Mouse (Mus musculus): ENCODE measurements around the gene Hdgfl2.

Gene Hdgfl2

DNA sequence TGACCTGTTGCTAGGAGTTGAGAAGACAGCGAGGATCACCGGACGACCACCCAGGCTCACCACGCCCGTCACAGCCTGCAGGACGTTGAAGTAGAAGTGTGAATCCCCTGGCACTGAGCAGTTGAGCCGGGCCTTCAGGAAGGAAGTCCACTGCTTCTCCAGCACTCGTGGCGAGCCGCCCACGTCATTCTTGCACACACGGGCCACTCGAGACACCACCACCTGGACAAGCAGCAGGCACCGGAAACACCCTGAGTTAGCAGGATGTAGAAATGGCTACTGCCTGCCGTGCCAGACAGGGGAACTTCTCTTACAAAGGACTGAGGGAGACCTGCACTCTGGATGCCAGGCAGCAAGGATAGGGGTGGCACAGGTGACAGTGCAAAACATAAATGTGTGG lies 48.8 kb downstream of the Hdgfl2 start:
- no peak for DNase-seq (ENCODE audit: low spot score)

DNA sequence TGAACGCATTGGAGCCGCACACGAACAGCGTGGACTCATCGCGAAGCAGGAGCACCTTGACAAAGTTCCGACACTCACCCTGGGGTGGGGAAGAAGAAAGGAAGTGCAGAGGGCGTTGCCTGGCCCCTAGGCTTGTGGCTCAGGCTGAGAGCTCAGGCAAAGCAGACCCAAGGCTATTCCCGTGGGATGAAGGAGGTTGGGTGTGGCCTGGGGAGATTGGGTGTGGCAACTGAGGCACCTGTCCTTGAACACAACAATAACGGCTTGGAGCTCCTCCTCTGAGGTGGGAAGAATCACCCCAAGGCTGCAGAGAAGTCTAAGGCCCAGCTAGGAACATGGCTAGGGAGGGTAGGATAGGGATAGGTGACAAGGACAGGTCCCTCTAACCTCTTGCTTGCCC lies 51.7 kb downstream of the Hdgfl2 start:
- no peak for DNase-seq (ENCODE audit: low spot score)

DNA sequence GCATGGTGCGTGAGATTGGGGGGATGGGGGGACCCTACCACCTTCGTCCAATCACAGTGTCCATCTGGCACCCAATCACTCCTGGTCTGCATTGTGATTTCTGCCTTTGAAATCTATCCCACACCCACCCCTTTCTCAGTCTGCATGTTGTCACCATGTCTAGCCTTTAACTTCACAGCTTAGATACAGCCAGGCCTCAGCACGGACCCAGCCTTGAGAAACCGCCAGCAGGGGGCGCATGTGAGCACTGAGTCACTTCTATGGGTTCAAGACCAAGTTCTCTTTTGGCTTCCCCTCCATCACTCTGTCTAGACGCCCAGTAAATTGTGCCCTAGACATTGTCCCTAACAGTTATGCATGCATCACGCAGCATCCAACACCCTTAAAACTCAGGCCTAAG lies 52.4 kb downstream of the Hdgfl2 start:
- DNase-seq (ENCODE audit: low spot score), result peak; percentile 61

DNA sequence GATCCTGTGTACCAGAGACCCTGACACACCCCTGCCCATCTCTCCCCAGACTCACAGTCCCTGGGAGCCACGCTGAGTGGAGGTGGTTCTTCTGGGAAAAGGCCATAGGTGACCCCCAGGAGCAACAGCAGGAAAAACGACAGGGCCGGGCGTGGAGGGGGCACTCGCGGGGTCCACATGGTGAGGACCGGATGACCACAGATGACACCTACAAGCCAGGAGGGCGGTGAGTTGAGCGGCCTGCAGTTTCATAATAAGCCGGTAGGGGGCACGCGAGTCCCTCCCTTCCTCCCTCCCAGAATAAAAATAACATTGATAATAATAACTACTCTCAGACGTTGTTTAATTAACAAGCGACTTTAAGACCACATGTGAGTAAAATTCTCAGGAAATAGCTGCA lies 53.2 kb downstream of the Hdgfl2 start:
- DNase-seq (ENCODE audit: low spot score), result peak; percentile 54

DNA sequence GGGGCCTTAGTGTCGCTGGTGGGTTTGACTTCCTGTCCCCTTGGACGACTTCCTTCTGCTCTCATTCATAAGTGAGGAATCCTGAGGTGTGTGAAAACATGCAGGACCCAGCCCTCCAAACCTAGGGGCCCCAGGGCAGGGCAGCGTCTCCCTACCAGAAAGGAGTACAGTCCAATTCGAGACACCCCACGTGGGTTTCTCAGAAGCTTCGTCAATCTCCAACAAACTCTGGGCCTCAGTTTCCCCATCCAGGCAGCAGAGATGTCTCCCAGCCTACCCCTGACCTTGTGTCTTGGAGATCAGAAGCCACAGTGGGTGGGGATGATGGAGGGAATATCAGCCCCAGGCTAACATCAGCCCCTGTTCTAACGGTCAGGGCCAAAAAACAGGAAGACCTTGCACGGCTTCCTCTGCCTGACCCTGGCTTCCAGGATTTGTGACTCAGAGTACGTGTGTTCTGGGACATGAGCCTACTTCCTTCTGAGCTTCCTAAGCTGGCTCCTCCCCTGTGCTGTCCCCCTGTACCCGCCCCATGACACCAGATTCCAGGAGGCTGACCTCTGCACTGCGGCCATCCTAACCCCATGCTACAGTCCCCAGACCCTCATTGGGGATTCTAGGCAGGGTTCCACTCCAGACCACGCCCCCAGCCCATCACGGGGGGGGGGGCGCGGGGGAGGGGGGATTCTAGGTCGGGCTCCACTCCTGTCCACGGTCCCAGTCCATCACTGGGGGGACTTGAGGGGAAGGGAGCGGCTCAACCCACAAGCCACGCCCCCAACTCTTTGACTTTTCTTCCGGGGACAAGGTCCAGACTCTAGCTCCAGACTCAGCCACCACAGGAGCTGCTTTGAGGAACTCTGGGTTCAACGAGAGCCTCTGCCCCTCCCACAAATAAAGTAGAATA lies 54.3 kb downstream of the Hdgfl2 start:
- DNase-seq (ENCODE audit: low spot score), result no peak

DNA sequence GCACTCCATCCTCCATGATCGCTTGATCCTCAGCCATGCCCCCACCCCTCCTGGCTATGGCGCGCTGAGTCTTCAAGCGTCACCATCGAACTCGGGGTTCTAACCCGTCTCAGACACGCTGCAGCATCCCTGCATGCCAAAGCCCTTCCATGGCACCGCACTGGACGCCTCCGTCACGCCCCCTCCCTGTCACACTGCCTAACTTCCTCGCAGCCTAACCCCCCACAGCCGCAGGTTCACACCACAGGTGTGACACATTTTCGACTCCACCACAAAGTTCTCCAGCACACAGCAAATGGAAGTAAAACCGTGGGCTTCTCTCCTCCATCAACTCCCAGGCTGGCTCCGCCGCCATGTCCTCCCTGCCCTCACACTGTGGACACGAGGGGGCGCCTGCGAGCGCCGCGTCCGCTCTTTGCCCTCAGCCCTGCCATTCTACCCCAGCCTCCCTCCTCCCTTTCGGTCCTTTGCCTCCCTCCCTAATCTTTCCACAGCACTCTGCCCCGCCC lies 55.1 kb downstream of the Hdgfl2 start:
- DNase-seq (ENCODE audit: low spot score), result peak; percentile 70

DNA sequence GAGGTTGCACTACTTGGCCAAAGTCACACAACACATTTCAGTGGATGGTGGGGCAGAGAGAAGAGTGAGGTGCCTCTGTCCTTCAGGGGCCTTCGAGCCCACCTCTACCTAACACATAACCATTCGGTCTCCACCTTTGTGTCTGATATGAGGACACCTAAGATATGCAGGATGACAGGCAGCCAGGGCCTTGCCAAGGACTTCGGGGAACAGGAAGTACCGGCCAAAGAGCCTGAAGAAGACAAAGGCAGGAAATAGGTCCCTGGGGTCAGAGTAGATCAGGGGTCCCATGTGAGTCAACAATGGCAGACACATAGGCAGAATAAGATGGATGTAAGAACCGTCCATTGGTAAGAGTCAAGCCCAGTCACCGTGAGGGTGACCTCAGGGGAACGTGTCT lies 57.1 kb downstream of the Hdgfl2 start:
- no peak for DNase-seq (ENCODE audit: low spot score)

DNA sequence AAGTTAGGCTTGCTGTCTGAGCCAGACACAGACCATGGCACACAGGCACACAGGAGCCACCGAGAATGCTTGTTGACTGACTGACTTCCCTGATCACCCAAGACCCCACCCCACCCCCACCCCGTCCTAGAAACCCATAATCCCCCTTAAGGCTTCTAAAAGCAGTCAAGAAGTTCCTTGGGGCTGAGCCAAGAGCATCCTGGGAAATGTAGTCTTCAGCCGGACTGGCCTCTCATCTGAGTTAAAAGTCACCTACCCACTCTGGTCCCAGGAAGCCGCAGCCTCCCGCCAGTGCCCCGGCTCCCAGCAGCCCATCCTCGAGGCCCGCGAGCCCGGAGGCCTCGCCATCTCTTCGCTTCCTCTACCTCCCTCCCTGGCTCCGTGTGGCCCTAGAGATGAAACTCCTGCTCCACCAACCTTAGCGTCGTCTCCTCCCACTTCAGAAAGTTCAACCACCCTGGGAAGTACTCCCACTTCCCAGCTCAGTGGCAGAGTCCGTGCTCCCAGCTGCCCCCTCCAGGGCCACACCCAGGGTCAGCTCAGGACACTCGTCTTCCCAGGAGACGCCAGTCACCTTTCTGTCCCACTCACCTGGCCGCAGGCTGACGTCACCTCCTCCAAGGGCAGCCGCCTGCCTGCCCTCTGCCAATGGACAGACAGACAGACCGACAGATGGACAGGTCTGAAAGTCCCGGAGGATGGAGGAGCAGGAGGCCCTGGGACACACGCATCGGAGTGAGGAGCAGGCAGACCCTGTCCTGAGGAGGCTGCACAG lies 58.6 kb downstream of the Hdgfl2 start:
- DNase-seq (ENCODE audit: low spot score), result no peak

DNA sequence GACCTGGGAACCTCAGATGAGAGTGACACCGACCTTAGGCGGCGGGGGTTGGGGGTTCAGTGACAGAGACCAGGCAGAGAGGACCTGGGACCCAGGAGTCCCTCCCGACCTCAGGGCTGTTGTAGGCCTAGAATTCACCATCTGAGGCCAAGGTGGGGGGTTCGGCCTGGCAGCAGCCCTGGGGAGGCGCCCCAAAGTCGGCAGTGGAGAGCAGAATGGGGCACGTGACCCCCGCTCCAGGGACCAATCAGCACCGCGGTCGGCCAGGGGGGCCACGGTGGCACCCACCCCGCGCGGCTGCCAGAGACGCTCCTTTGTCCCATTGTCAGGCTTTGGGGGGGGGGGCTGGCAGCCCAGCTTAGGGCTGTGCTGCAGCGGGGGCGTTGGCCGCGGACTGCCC lies 59.9 kb downstream of the Hdgfl2 start:
- DNase-seq (ENCODE audit: low spot score), result no peak

DNA sequence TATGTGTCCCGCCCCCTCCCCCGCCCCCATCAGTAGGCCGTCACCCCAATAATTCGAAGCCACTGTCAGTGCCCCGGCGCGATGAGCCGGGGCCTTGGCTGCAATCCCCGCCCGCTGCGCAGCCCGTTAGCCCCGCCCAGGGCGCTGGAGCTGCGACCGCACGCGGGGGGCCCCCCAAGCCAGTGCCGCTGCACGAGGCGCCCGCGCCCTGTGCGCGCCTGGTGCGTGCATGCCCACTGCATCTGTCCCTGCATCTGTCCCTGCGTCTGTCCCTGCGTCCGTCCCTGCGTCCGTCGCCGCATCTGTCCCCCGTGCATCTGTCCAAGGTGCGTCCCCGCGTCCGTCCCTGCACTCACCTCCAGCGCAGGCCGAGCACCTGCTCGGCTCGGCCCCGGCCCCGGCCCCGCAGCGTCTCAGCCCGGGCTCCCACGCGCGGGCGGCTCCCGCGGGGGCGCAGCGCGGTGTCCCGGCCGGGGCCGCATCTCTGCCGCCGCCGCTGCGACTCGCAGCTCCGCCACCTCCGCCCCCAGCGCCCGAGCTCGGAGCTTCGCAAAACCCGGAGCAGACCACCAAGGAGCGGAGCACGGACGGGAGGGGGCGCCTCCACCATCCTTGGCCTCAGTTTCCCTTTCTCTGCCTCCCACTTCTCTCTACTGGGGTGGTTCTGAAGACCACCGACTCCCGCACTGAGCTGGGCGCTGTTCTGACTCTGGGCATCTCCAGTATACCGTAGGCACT lies 60.6 kb downstream of the Hdgfl2 start, which contains the start of gene Sema6b:
Gene Sema6b (minus strand): TSS at position 486 of the 738 bp plus-strand sequence.
- DNase-seq (ENCODE audit: low spot score), result peak; percentile 62

DNA sequence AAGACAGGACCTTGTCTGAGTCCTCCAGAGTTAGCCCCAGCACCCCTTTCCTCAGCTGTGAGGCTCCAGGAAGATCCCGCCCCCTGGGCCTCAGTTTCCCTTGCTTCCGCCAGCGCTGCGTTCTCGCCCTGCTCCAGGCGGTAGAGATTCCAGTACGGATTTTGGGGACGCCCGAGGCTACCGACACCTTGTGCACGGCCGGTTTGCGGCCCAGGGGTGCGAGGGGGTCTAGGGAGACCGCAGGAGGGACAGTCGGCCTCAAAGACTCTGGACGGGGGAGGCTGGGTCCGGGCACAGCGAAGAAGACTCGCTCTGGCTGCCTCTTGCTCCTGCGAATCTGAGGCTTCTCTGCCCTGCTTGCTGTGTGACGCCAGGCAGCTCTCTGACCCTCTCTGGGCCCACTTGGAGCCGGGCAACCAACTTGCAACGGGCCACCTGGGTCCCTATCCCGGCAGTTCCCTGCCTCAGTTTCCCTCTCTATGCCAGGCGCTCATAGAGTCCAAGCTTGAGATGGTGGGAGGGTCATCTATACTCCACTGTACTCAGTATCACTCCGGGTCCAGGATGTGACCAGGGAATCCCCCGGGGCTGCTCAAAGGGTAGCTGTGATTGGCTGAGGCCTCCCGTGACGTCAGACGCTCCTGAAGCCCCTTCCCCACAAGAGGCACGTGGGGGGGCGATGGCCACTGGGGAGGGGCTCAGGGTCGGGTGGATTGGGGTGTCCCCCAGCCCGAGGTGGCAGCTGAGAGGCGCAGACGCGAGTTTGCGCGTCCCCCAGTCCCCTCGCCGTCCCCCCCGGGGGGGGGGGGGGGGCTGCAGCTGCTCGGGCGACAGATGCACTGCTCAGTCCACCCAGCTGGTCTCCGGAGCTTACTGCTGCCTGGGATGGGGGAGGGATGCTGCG lies 62.5 kb downstream of the Hdgfl2 start:
- DNase-seq (ENCODE audit: low spot score), result no peak

DNA sequence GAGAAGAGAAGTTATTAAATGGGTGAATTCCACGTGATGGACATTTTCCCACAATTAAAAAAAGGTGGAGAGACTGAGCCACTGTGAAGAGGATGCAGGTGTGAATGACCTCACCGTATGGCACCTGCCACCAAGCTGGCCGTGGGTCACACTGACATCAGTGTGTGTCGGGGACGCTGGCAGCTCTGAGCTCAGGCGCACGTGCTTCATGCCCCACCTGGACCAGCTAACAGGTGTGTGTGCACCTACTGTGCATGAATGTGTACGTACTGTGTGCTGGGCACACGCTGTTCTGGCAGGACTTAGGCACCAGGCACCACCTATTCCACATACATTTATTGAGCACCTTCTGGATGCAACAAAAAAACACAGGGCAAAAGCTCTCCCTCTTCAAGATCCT lies 65.1 kb downstream of the Hdgfl2 start:
- no peak for DNase-seq (ENCODE audit: low spot score)

DNA sequence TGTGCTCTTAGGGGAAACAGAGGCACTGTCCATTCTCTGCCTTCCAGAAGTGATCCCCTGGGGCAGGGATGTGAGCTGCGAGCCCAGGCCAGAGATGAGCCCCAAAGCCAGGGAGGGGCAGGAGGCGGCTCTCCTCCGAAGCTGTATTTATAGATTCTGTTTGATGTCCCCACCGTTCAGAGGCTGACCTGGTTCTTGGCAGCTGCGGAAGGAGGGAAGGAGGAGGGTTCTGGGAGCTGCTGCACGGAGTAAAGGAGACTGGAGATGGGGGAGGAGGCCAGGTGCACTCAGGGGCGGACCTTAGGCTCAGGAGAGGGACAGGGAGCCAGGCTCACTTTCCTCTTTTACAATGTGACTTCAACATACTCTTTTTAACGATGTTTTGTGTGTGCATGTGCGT lies 66.7 kb downstream of the Hdgfl2 start:
- DNase-seq (ENCODE audit: low spot score), result no peak

DNA sequence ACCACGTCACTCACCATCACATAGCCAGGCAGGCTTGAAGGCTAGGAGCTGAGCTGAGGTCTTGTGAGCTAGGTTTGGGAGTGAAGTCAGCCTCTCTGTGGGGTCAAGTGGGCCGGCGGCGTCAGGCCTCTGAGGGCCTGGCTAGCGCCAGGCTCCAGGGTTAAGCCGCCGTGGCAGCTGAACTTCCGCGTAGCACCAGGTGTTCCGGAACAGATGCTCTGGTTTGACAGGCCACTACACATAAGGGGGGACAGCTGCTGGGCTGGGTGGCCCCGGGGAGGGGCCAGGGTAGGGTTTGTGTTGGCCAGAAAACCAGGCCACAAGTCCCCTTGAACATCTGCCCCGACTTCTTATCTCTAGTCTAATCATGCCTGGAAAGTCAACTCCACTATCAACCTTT lies 68.0 kb downstream of the Hdgfl2 start:
- no peak for DNase-seq (ENCODE audit: low spot score)

DNA sequence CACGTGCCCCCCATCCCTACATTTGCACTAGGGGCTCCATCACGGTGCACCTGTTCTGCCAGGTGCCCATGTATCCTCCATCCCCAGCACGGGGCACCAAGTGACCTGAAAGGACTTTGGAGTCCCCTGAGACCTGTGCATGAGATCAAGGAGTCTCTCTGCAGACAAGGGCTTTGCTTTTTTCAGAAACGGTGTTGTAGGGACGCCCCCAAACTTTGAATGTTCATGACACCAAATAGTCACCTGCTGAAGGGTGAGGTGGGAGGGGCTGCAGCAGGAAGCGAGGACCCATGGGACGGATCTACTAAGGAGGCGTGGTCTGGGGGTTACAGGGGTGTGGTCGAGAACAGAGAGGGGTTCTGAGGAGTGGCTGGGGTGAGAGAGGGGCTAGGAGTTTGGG lies 68.8 kb downstream of the Hdgfl2 start:
- DNase-seq (ENCODE audit: low spot score), result no peak

DNA sequence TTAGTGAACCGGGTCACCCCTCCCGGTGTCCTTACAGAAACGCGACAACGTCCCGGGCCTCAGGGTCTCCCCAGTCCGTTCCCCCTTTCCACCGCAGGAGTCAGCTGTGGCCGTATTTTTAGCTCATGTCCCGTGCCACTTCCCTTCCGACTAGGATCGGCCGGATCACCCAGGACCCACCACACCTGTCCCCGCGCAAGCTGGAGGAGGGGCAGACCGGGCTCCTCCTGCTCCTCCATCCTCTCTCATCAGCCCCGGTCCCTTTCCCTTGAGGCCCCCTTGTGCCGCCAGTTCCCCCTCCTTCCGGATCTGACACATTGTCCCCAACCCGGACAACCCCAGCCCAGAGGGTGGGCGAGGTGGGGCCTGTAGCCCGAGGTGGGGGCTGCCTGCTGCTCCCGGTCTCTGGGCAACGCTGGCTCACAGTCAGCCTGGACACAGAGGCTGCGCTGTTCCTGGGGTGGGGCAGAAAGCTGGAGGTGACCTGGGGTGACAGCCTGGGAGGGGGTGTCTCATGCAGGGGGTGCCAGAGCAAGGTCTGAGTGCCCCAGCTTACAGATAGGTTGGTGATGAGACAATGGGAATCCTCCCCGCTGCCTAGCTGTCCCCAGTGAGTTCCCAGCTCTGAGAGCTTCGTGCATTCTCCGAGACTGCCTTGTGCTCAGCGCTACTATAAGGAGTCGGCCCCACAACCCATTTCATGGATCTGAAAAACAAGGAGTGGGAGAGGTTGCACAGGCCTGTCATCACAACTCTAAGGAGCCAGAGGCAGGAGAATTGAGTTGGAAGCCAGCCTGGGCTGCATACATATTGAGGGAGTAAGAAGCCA lies 69.6 kb downstream of the Hdgfl2 start:
- DNase-seq (ENCODE audit: low spot score), result no peak

DNA sequence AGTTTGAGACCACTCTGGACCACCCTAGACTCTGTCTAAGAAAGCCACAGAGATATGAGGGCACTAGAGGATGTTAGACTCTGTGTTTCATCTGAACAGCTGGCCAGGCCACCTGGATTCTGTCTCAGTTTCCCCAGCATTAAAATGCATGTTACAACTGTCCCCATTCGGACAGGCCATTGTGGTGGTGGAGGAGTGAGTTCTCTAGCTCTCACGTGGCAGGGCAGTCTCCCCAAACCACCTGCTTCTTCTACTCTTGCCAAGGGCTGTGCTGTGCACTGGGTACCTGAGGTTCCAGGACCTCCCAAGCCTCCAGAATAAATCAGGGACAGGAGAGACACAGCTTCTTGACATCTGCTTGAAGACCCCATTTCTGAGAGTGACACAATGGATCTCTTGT lies 70.5 kb downstream of the Hdgfl2 start:
- no peak for DNase-seq (ENCODE audit: low spot score)
